ENCODE assay signal across 8 mouse cellular contexts in genomic region chr5:137531414-137532130, GRCm38 (mm10). TPM values are rescaled to one million over a fixed set of nuclear protein-coding genes. Genes with fewer than 3 reads are reported as not detected.
DNase-seq lines count a peak whose midpoint lies in the region; ATAC-seq and TF ChIP-seq lines count a peak whose summit lies in the region.

No protein-coding gene starts in this region.

- 0 out of 2 replicates have a peak, but pooled peaks have one; percentile 4 for ATAC-seq in embryonic facial prominence, embryonic 12.5 days (ENCODE audit: insufficient number of reproducible peaks, insufficient read depth, low FRiP score, low TSS enrichment)
- ATAC-seq in heart, embryonic 14.5 days (ENCODE audit: insufficient number of reproducible peaks, insufficient read depth, low FRiP score, low read depth), result peak; percentile 22; the same call in 1 of the 2 replicates

- no peaks in the 10 kb centered on the region for H3K27me3 ChIP-seq in embryonic facial prominence, embryonic 12.5 days
- H3K27me3 ChIP-seq in heart, embryonic 14.5 days (ENCODE audit: control insufficient read depth, insufficient read depth, low read length), result no peaks in the 10 kb centered on the region
- H3K27me3 ChIP-seq in spleen, adult 2 months (ENCODE audit: control insufficient read depth, insufficient read depth, low read length), result no peaks in the 10 kb centered on the region

- no peak for TF ChIP-seq POLR2A in spleen, adult 2 months (IDR thresholded peaks at IDR 0.05; ENCODE audit: low read depth, low read length)

- H3K9ac ChIP-seq in embryonic facial prominence, embryonic 12.5 days, result peak overlapping the region; percentile 91
- peak overlapping the region; percentile 82 for H3K9ac ChIP-seq in heart, embryonic 14.5 days (ENCODE audit: low read length)

- no peaks in the 10 kb centered on the region for H3K9me3 ChIP-seq in embryonic facial prominence, embryonic 12.5 days
- H3K9me3 ChIP-seq in heart, embryonic 14.5 days (ENCODE audit: control insufficient read depth, low read length), result no peaks in the 10 kb centered on the region

- DNase-seq in embryo, embryonic 10.5 days (ENCODE audit: low spot score), result peak; percentile 47
- DNase-seq in embryo, embryonic 10 days (ENCODE audit: low spot score), result no peak
- DNase-seq in Muller cell, postnatal 12 days (ENCODE audit: inconsistent ontology term), result peak; percentile 65
- DNase-seq in kidney, postnatal 4 days, result peak; percentile 72 to 79
- DNase-seq in lung, postnatal 4 days, result peak; percentile 70 to 82
- DNase-seq in spleen, adult 2 months (ENCODE audit: low read depth in 1 of 2, low spot score in 2 of 2), result peak in 1 of 2 experiments; percentile 47

- H3K4me3 ChIP-seq in embryonic facial prominence, embryonic 12.5 days, result peak overlapping the region; percentile 78
- H3K4me3 ChIP-seq in heart, embryonic 14.5 days (ENCODE audit: control insufficient read depth in 1 of 2, insufficient read depth in 1 of 2, low read depth in 1 of 2, low read length in 2 of 2), result peak overlapping the region; percentile 54 to 99
- peak overlapping the region; percentile 86 for H3K4me3 ChIP-seq in spleen, adult 2 months (ENCODE audit: extremely low read depth, insufficient read depth, insufficient read length)

- TF ChIP-seq CTCF in spleen, adult 2 months (IDR thresholded peaks at IDR 0.05; ENCODE audit: extremely low read depth, insufficient read depth, insufficient read length, insufficient replicate concordance), result no peak

- peaks cover 12% of the 10 kb centered on the region for H3K4me1 ChIP-seq in embryonic facial prominence, embryonic 12.5 days
- H3K4me1 ChIP-seq in heart, embryonic 14.5 days (ENCODE audit: control insufficient read depth in 2 of 2, insufficient read depth in 2 of 2, low read length in 2 of 2), result peaks cover 5 to 11% of the 10 kb centered on the region in 2 experiments
- peaks cover 7% of the 10 kb centered on the region; the same call in 1 of the 2 replicates for H3K4me1 ChIP-seq in spleen, adult 2 months (ENCODE audit: control insufficient read depth, insufficient read depth, insufficient read length)

- H3K27ac ChIP-seq in embryonic facial prominence, embryonic 12.5 days, result peak overlapping the region; percentile 94
- H3K27ac ChIP-seq in heart, embryonic 14.5 days (replicated peaks in 1 of 2; ENCODE audit: control insufficient read depth in 1 of 2, insufficient read depth in 1 of 2, low read depth in 2 of 2, low read length in 2 of 2), result peak overlapping the region; percentile 89 to 97
- H3K27ac ChIP-seq in spleen, adult 2 months (ENCODE audit: insufficient read depth, low read length), result peak overlapping the region; percentile 96

- under 1% methylated on average over 51 of the region's 51 CpGs for WGBS in embryonic facial prominence, embryonic 12.5 days
- under 1% methylated on average over 51 of the region's 51 CpGs for WGBS in heart, embryonic 14.5 days
- WGBS in spleen, adult 2 months, result 1% methylated on average over 51 of the region's 51 CpGs

- peaks cover 36% of the 10 kb centered on the region for H3K36me3 ChIP-seq in embryonic facial prominence, embryonic 12.5 days
- peaks cover 38% of the 10 kb centered on the region for H3K36me3 ChIP-seq in heart, embryonic 14.5 days (ENCODE audit: control insufficient read depth, insufficient read depth, low read length)
- peaks cover 32% of the 10 kb centered on the region for H3K36me3 ChIP-seq in spleen, adult 2 months (ENCODE audit: control insufficient read depth, insufficient read depth, low read length)

- H3K4me2 ChIP-seq in embryonic facial prominence, embryonic 12.5 days (replicated peaks), result peak overlapping the region; percentile 96
- H3K4me2 ChIP-seq in heart, embryonic 14.5 days (ENCODE audit: low read length), result peak overlapping the region; percentile 76

RNA-seq across cellular contexts. Expression of gene Epo, which starts 1.5 kb away (rescaled TPM):
- polyA plus RNA-seq in embryonic facial prominence, embryonic 12.5 days (2016; fragmentation: Nextera tagmentation; extraction: Ambion mirVana), result 0.34 and 0.47 TPM in 2 replicates
- not detected in 2 replicates for polyA plus RNA-seq in heart, embryonic 14.5 days (2014; fragmentation: Nextera tagmentation; extraction: Ambion mirVana)
- not detected in 2 replicates for polyA plus RNA-seq in spleen, adult 2 months (2012; rRNA removed)

RNA-seq across cellular contexts. Expression of gene Gnb2, which starts 1.7 kb away (rescaled TPM):
- 382 and 409 TPM in 2 replicates for polyA plus RNA-seq in embryonic facial prominence, embryonic 12.5 days (2016; fragmentation: Nextera tagmentation; extraction: Ambion mirVana)
- polyA plus RNA-seq in heart, embryonic 14.5 days (2014; fragmentation: Nextera tagmentation; extraction: Ambion mirVana), result 296 and 340 TPM in 2 replicates
- polyA plus RNA-seq in spleen, adult 2 months (2012; rRNA removed), result 762 and 932 TPM in 2 replicates

RNA-seq across cellular contexts. Expression of gene Gigyf1, which starts 13.2 kb away (rescaled TPM):
- 17.4 and 18.1 TPM in 2 replicates for polyA plus RNA-seq in embryonic facial prominence, embryonic 12.5 days (2016; fragmentation: Nextera tagmentation; extraction: Ambion mirVana)
- polyA plus RNA-seq in heart, embryonic 14.5 days (2014; fragmentation: Nextera tagmentation; extraction: Ambion mirVana), result 8.7 and 9.6 TPM in 2 replicates
- polyA plus RNA-seq in spleen, adult 2 months (2012; rRNA removed), result 40.3 and 49.8 TPM in 2 replicates

RNA-seq across cellular contexts. Expression of gene Actl6b, which starts 21.7 kb away (rescaled TPM):
- polyA plus RNA-seq in embryonic facial prominence, embryonic 12.5 days (2016; fragmentation: Nextera tagmentation; extraction: Ambion mirVana), result 6.1 and 9.3 TPM in 2 replicates
- polyA plus RNA-seq in heart, embryonic 14.5 days (2014; fragmentation: Nextera tagmentation; extraction: Ambion mirVana), result 0.31 TPM in 1 of 2 replicates, not detected in the other
- polyA plus RNA-seq in spleen, adult 2 months (2012; rRNA removed), result not detected in 2 replicates

RNA-seq across cellular contexts. Expression of gene Pop7, which starts 29.3 kb away (rescaled TPM):
- 54.0 and 56.4 TPM in 2 replicates for polyA plus RNA-seq in embryonic facial prominence, embryonic 12.5 days (2016; fragmentation: Nextera tagmentation; extraction: Ambion mirVana)
- polyA plus RNA-seq in heart, embryonic 14.5 days (2014; fragmentation: Nextera tagmentation; extraction: Ambion mirVana), result 44.3 and 49.8 TPM in 2 replicates
- polyA plus RNA-seq in spleen, adult 2 months (2012; rRNA removed), result 26.6 and 40.1 TPM in 2 replicates
